Mouse (Mus musculus): ENCODE measurements around the gene Mllt6.
A peak's percentile ranks its signal among the peaks of the same experiment; 100 is the strongest.
"Not testable (repeated sequence)": the region's sequence is repeated elsewhere in the genome, so short reads cannot be mapped to it uniquely, and the experiment has no call there.

Gene Mllt6

DNA sequence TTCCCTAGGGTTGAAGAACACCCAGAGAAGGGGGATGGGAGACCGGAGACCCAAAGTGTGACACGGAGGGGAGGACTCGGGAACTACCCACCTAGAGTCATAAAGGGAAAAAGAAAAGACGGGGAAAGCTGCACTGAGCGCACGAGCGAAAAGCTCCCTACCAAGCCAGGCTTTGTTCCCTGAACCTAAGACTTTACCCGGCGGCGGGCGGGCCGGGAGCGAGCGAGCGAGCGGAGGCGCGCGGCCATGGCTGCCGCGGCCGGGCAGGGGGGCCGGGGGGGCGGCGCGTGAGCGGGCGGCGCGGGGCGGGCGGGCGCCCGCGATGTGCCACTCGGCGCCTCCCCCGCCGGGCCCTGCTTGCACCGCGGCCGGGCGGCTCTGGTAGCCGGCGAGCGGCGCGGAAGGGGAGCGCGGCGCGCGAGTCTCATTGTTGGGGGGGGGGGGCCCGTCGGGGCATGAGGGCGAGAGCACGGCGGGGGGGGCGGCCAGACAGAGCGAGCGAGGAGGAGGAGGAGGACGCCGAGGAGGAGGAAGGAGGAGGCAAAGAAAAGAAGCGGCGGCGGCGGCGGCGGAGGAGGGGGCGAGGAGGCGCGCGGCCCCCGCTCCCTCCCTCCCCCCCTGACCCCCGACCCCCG lies at the start of gene Mllt6:
Gene Mllt6 (plus strand): TSS at position 522 of the 635 bp plus-strand sequence.
- ATAC-seq (ENCODE audit: insufficient number of reproducible peaks, low FRiP score, low TSS enrichment): peak; percentile 60; the same call in 1 of the 2 replicates

DNA sequence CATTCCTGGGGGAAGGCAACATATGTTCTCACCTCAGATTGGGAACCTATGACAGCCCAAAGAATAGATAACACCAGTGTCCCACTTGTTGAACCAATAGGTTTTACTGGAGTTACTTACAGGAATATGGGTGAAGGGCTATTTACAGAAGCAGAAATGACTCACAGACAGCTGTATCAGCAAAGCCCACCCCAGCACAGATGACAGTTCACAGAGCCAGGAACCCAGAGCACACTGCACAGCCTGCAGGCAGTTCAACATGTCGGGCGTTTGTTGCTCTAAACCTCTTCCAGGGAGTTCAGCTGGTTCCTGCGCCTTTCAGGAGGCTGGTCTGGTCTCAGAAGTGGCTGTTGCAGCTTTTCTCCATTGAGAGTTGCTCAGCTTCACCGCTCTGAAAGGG lies 47.9 kb upstream of the Mllt6 start:
- ATAC-seq (ENCODE audit: insufficient number of reproducible peaks, low FRiP score, low TSS enrichment): no peak

GRCm38 (mm10) chr11:97618368-97618767 lies 44.8 kb upstream of the Mllt6 start:
- no peak for ATAC-seq (ENCODE audit: insufficient number of reproducible peaks, low FRiP score, low TSS enrichment)

GRCm38 (mm10) chr11:97619391-97619795 lies 43.8 kb upstream of the Mllt6 start:
- ATAC-seq (ENCODE audit: insufficient number of reproducible peaks, low FRiP score, low TSS enrichment): peak; percentile 15; the same call in 1 of the 2 replicates

GRCm38 (mm10) chr11:97622440-97622839 lies 40.8 kb upstream of the Mllt6 start:
- ATAC-seq (ENCODE audit: insufficient number of reproducible peaks, low FRiP score, low TSS enrichment): no peak; the same call in 1 of the 2 replicates

DNA sequence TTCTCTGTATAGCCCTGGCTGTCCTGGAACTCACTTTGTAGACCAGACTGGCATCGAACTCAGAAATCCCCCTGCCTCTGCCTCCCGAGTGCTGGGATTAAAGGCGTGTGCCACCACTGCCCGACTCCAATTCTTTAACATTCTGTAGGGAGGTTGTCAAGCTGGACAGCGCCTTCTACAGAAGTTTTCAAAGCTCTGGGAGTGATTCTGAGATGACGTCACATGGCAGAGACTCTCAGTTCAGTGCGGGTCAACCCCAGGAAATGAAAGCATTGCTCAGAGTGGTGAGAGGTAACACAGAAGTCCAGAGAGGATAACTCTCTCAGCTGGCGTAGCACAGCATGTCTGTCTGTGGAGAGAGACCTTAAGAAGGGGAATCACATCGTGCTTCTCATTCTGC lies 40.0 kb upstream of the Mllt6 start:
- ATAC-seq (ENCODE audit: insufficient number of reproducible peaks, low FRiP score, low TSS enrichment): no peak

DNA sequence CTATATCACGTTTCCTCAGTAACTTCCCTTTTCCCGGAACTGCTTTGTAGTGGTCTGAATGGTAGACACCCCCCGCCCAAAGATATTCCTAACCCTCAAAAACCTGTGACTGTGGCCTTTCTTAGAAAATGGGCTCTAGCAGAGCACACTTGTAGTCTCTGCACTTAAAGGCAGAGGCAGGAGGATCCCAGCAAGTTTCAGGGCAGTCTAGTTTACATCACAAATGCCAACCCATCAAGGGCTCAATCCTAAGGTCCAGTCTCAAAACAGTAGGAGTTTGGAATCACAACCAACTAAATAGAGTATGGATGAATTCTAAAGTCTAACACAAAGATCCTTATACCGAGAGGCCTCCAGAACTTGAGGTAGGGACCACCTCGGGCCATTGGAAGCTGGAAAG lies 37.7 kb upstream of the Mllt6 start:
- ATAC-seq (ENCODE audit: insufficient number of reproducible peaks, low FRiP score, low TSS enrichment): no peak

- ATAC-seq (ENCODE audit: insufficient number of reproducible peaks, low FRiP score, low TSS enrichment): no peak
Measured at GRCm38 (mm10) chr11:97626431-97626830, 36.8 kb upstream of the Mllt6 start.

DNA sequence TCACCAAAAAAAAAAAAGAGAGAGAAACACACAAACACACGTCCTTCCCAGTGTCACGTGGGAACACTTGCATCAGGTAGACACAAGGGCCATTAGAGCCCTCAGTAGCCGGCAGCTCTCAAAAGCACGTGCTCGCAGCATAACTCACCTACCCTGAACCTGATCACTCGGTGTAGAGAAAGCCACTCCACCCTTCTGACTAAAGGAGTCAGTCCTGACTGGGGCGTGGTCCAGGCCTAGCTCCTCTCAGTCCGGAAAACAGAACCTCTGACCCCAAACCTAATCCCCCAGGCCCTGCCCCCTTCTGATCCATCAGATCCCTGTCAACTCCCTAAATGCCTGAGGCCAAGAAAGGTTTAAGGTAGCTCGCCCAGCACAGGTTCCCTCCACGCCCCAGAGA lies 36.4 kb upstream of the Mllt6 start:
- ATAC-seq (ENCODE audit: insufficient number of reproducible peaks, low FRiP score, low TSS enrichment): no peak

GRCm38 (mm10) chr11:97627556-97628302 lies 35.5 kb upstream of the Mllt6 start:
- no peak for ATAC-seq (ENCODE audit: insufficient number of reproducible peaks, low FRiP score, low TSS enrichment)

DNA sequence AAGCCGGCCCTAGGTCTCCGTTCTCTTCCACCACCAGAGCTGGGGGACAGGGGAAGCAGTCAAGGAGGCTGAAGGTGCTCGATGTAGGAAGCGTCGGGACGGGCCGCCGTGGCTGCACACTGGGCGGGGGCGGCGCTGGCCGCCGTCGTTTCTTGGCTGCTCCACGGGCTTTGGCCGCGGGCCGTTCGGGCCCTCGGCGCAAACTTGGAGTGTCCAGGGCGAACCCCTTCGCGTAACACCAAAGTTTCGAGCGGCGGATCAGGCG lies 35.0 kb upstream of the Mllt6 start:
- no peak for ATAC-seq (ENCODE audit: insufficient number of reproducible peaks, low FRiP score, low TSS enrichment)

GRCm38 (mm10) chr11:97628568-97629518 lies 34.4 kb upstream of the Mllt6 start:
- ATAC-seq (ENCODE audit: insufficient number of reproducible peaks, low FRiP score, low TSS enrichment): no peak

- ATAC-seq (ENCODE audit: insufficient number of reproducible peaks, low FRiP score, low TSS enrichment): 0 out of 2 replicates have a peak, but pooled peaks have one; percentile 28
Measured at GRCm38 (mm10) chr11:97629576-97629975, 33.6 kb upstream of the Mllt6 start, which contains the start of gene Epop. Gene Epop (minus strand): TSS chr11:97629702.

- no peak for ATAC-seq (ENCODE audit: insufficient number of reproducible peaks, low FRiP score, low TSS enrichment)
Measured at GRCm38 (mm10) chr11:97631046-97631445, 32.2 kb upstream of the Mllt6 start.

DNA sequence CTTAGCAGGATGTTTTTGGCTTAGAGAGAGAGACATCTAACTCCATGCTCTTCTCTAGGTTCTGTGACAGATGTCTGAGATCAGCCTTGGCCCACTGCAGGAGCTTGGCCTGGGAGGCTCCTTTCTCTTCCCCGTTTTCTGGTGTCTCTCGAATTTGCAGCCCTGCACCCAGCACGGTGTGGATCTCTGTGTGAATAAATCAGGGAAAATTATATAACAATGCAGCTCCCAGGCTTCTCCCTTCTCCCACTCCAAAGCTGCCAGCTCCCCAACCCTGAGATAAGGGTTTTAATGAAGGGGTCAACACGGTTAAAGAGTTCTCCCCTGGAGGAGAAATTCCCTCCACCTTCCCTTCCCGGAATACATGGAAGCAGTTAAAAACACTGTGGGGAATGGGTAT lies 31.7 kb upstream of the Mllt6 start:
- ATAC-seq (ENCODE audit: insufficient number of reproducible peaks, low FRiP score, low TSS enrichment): no peak

DNA sequence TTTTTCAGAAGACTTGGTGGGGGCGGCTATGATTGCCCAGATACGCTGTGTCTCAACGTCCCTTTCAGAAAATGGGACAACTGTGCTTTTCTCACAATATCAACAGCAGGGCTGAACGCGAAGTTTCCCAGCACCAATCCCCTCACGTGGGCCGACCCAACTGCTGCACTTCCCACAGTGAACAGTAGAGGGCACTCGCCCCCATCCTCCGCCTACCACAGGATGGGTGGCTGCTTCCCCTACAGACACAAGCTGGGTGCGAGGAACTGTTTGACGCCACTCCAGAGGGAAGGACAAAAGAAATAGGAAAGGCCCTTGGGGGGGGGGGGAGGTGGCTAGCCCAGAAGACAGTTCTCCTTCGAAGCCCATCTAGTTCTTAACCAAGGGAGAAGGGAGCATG lies 31.3 kb upstream of the Mllt6 start:
- ATAC-seq (ENCODE audit: insufficient number of reproducible peaks, low FRiP score, low TSS enrichment): 0 out of 2 replicates have a peak, but pooled peaks have one; percentile 47

DNA sequence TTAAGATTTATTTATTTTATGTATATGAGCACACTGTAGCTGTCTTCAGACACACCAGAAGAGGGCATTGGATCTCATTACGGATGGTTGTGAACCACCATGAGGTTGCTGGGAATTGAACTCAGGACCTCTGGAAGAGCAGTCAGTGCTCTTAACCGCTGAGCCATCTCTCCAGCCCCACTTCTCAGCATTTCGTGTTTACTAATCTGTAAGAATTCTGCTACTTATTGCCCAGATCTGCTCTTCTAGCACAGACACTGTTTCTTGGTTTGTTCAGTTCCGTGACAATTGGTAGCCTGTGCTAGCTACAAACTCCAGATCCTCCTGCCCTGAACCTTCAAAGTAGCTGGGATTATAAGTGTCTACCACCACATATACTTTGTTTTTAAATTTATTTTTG lies 30.8 kb upstream of the Mllt6 start:
- not testable (repeated sequence) for ATAC-seq (ENCODE audit: insufficient number of reproducible peaks, low FRiP score, low TSS enrichment)

DNA sequence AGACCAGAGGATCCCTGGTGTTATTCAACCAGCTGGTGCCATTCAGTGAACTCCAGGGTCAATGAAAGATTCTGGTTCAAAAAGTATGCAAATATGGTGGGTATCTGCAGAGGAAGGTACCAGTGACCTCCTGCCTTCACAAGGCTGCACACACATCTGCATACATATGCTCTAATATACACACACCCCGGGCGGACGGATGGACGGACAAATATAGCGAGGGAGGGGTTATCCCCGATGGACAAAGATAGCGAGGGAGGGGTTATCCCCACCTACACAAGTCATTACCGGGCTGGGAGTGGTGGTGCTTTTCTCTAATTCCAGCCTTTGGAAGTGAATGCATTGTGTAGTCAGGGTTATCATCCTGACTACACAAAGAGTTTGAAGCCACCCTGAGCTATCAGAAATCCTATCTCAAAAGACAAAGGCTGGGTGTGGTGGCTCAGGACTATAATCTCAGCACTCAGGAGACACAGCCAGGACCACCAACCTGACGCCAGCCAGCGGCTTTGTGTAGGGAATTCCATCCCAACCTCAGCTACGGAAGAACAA lies 27.7 kb upstream of the Mllt6 start:
- no peak for ATAC-seq (ENCODE audit: insufficient number of reproducible peaks, low FRiP score, low TSS enrichment)

DNA sequence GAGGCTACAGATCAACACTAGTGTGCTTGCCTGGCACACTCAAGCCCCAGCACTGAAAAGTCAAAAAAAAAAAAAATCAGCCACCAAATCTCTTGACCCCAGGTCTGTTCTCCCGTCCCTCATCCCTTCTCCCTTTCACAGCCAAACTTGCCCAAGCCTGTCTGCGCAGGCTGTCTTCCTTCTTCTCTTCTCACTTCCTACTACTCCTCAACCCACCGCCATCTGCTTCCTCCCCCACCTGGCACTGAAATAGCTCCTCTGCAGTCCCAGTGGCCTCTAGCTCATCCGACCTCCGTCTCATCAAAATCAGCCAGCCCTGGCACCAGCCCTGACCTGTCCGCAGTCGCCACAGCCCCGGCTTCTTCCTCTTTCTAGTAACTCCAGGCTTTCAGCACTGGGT lies 21.5 kb upstream of the Mllt6 start:
- no peak for ATAC-seq (ENCODE audit: insufficient number of reproducible peaks, low FRiP score, low TSS enrichment)

DNA sequence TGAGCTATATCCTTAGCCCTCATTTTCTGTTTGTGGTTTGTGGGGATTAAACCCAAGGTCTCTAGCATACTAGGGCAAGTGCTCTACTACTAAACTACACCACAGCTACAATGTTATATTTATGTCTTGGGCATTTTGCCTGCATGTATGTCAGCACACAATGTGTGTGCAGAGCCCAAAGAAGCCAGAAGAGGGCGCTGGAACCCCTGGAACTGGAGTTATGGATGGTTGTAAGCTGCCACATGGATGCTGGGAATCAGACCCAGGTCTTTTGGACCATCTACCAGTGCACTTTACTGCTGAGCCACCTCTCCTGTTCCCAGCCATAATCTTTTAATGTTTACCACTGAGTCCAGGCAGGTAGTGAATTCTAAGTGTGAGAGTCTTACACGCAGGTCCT lies 20.5 kb upstream of the Mllt6 start:
- no peak for ATAC-seq (ENCODE audit: insufficient number of reproducible peaks, low FRiP score, low TSS enrichment)
